Mouse (Mus musculus) layer of hippocampus, postnatal 10 days (tissue): ENCODE measurements around the gene Heatr5b. TPM values are rescaled to one million over a fixed set of nuclear protein-coding genes. Genes with fewer than 3 reads are reported as not detected.
"Not testable (repeated sequence)": the region's sequence is repeated elsewhere in the genome, so short reads cannot be mapped to it uniquely, and the experiment has no call there.

Experiments
- DNase-seq, 2 experiments: peaks; one replicate each; pipeline ENCODE4 v3.0.0; 2021; ENCODE audit warnings: low spot score in 2 of 2
- long read RNA-seq: library from polyadenylated mRNA; stranded (forward); transcript quantifications from one replicate; pipeline ENCODE4 v2.0.0, GENCODE M21; 2023
- total RNA-seq, 2 experiments: library from RNA; stranded (reverse); gene quantifications; 2 replicates each; pipeline ENCODE4 v1.2.3; 2021

Gene Heatr5b
- total RNA-seq = 10 to 100 TPM; 49.7 to 54.6 TPM
- long read RNA-seq, full-length matches to known transcripts = 6 of 11 reads
- long read RNA-seq, partial matches to known transcripts = 1 of 11 reads
- long read RNA-seq, other reads (novel, unspliced or antisense) = 4 of 11 reads

DNA sequence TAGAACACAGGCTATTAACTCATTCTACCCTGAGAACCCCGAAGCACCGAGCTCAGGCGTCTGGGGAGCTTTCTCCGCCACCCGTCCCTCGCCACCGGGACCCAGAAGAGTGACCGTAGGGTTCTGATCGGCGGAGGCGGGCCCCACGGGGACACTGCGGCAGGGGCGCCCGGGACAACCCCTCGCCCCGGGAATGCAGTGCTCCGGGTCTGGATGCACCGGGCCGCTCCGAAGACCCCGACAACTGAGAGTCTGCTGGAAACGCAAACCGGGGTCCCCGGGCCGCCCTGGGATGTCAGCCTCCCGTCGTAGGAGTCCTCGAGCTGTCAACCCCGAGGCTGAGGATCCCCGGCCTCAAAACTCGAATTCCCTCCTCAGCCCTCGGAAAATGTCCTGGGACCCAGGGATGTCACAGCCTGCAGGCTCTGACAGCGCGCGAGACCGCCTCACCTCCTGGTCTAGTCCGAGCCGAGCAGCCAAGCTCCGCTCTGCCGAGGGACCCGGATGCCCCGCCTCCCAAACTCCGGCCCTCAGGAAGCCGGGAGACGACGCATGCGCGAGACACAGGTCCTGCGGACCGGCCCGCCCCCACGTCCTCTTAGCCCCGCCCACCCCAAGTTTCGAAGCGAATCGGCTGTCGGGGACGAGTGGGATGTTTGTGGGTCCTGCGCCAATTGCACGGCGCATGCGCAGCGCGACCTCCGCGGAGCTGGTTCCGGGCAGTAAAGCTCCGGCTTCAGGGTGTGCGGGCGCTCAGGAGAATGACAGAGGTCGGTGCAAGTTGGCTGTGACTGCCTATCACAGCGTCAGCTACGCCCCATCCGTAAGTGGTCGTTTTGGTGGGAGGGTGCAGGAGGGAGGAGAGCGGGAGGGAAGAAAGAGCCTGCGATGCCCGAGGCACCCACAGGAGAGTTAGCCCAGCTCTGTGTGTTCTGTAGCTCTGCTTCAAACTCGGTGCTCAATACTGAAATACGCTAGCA is at the start of gene Heatr5b, which contains the start of gene Gpatch11:
TSS of gene Heatr5b (minus strand) at position 509 of the 980 bp plus-strand sequence.
TSS of gene Gpatch11 (plus strand) at position 712 of the 980 bp plus-strand sequence.
- DNase-seq = peak; percentile 99

DNA sequence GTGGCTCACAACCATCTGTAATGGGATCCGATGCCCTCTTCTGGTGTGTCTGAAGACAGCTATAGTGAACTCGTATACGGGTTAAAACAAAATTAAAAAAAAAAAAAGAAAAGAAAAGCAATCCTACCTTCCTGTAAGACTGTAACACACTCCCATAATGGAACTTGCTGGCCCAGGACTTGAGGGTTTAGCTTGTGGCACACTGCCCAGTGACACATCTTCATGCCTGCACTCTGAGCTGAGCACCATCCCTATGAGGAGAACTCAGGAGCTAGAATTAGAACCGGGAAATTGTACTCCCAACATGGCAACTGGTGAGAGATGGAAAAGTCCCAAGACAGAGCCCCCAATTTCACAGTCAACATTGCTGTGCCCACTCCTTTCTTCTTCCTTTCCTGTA is 48.1 kb upstream of the Heatr5b start:
- no peak for DNase-seq

DNA sequence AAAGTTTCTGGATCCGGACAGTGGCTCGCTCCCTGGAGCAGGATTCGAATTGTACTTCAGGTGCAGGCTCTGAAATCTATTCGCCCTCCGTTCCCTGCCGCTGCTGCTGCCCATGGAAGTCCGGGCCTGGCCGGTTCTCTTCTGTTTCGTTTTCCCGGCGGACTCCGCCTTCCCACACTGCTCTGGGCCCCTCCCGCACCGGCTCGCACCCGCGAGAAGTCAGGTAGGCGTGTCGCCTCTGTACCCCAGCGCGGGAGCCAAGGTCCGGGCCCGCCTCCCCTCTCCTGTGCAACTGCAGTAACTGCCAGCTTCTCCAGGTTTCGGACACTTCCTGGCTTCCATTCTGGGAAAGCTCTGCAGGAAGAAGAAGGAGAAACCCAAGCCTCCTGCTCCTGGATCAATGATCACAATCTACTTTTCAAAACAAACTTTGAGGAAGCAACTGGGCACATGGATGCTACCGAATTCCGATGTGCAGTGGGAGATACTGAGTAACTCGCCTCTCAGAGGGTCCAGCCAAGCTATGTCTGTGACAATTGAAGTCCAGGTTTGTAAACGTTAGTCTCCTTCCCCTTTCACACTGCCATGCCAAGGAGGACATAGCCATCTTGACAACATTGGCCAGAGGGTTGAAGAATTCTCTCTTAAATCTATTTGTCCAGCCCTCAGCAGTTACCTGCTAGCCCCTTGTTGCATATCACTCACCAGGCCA is 47.4 kb upstream of the Heatr5b start, which contains the start of gene Eif2ak2:
TSS of gene Eif2ak2 (minus strand) at position 173 of the 712 bp plus-strand sequence.
- DNase-seq = peak; percentile 57 to 65

DNA sequence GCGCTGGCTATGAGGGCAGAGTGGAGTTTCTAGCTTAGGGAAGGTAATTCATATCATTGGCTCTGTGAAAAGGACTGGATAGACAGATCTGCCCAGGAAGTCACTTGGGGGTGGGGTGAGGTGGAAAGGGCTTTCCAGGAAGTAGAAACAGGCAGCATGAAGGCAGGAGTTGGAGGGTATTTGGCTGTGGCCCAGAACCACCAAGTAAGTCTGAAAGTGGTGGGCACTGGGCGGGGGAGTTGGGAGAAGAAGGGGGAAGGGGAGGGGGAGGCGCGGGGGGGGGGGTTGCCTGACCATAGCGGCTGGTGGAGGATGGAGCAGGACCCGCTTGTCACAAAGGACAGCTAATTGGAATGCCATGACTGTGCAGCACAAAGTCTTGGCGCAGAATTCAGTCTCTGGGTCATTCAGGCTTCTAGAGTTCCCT is 46.7 kb upstream of the Heatr5b start:
- DNase-seq = no peak

DNA sequence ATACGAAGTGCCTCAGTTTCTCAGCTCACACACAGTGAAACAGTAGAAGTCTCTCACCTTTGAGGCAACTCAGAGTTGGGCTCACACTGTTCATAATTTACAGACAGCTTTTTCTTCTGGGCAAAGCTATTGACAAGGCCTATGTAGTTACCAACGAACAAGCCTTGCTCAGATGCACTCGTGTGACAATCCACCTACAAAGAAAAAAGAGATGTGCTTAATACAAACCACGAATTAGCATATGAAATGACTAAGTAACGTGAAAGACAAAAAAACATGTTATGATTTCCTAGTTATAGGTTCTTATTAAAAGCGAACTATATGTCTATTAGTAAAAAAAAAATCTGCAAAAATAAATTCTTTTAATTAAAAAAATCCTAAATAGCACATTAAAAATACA is 38.7 kb upstream of the Heatr5b start:
- no peak for DNase-seq

DNA sequence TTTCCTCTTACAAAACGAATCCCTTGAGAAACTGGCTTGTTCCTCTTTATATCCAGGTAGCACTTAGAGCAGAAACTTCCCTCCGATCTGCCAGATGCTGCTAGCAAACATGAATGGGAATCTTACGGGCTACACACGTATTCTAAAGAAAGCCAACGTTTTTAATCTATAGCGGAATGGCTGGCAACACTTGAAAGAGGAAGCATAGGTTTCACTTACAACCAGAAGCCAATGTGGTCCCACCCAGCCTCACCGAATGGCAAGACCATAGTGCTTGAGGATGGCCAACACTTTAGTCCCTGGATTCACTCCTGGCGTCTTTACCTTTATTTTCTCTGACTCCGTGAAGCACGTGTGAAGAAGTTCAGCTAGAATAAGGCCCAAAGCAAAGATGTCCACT is 21.1 kb upstream of the Heatr5b start:
- no peak for DNase-seq

DNA sequence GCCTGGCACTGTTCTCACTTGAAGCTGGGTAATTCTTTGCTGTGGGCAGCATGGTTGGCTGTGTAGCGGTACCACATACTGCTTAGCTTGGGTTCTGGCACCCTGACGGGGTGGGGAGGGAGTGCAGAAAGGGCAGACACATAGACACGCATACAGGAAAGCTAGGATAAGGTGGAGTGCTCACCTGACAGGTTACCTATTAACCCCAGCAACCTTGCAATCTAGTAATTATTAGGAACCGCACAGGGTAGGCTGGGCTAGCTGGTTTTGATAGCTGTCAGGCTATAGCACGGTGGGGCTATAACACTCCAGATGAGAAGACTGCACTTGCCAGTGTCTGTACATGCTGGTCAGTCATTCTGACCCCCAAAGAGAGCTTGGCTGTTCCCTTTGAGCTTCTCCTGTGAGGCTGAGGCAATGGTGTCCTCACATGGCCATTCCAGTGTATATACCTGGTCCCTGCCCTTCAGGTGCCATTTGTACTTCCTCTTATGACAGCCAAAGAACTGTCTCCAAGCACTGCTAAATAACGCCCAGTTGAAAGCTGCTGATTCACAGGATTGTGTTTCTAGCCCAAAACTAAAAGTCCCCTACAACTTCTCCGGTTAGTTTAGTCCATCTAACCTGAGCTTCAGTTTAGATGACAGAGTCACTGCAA is 7.2 kb upstream of the Heatr5b start:
- no peak for DNase-seq

GRCm38 (mm10) chr17:78836056-78836455 is 892 bp upstream of the Heatr5b start:
- no peak for DNase-seq

DNA sequence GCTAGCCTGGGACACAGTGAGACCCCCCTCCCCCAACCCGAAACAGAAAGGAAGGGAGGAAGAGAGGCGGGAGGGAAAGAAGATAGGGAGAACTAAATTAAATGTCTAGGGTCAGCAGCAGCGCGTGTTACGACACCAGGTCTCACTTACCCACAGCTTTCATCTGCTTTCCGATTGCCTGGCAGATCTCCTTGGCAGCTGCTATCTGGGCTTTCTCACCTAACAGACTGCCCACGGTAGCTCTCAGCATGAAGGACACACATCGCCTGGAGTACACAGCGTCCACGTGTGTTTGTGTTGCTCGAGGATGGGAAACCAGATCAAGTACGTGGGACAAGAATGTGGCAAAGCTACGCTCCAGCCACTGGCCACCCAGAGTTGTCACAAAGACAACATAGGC is 10.8 kb downstream of the Heatr5b start:
- DNase-seq = no peak

DNA sequence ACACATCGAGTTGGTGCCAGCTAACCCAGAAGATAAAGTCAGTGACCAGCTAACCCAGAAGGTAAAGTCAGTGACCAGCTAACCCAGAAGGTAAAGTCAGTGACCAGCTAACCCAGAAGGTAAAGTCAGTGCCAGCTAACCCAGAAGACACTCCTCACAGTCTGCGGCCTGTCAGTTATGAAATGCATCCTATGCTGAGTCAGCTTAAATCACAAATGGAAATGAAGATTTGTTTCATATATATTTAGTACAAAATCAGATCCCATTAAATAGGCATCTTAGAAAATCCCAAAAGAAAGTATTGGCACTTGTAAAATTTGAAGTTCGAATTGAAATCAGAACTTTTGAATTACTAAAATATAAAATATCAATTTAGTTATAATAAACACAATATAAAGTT is 25.6 kb downstream of the Heatr5b start:
- no peak for DNase-seq

GRCm38 (mm10) chr17:78809019-78809418 is 26.1 kb downstream of the Heatr5b start:
- DNase-seq = no peak

GRCm38 (mm10) chr17:78797222-78797621 is 37.9 kb downstream of the Heatr5b start:
- DNase-seq = no peak

DNA sequence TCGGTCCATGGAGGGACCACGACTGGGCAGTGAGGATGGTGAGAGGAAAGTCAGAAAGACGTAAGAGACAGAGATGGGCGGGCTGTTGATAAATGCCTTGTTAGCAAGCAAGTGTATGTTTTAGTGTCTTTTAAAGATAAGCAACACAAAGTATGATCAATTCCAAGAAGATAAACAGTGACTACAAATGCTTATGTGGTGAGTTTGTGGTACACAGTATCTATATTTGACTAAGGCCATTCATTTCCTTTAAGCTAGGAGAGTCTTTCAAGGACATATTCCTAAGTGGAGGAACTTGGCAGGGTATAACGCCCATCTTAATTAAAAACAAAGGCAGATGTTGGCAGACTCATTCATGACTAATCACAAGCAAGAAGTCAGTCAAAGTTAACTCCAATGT is 40.8 kb downstream of the Heatr5b start:
- no peak for DNase-seq

DNA sequence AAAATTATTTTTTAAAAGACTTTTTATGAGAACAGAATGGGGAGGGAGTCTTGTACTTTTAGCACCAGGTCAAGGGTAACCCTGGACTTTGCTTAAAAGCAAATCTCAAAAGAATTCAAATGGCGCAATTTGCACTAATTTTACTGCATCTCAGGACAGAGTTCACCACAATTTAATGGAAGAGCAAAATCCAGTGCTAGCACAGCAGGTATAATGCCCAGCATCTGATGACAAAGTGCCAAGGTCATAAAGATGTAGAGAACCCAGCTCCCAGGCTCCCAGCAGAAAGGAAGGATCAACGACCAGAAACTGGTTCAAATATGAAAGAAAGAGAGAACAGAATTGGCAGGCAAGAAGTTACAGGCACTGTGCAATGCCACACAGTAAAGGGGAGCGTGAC is 43.0 kb downstream of the Heatr5b start:
- no peak for DNase-seq

- DNase-seq = no peak
Observed at GRCm38 (mm10) chr17:78791690-78792070, 43.5 kb downstream of the Heatr5b start.

DNA sequence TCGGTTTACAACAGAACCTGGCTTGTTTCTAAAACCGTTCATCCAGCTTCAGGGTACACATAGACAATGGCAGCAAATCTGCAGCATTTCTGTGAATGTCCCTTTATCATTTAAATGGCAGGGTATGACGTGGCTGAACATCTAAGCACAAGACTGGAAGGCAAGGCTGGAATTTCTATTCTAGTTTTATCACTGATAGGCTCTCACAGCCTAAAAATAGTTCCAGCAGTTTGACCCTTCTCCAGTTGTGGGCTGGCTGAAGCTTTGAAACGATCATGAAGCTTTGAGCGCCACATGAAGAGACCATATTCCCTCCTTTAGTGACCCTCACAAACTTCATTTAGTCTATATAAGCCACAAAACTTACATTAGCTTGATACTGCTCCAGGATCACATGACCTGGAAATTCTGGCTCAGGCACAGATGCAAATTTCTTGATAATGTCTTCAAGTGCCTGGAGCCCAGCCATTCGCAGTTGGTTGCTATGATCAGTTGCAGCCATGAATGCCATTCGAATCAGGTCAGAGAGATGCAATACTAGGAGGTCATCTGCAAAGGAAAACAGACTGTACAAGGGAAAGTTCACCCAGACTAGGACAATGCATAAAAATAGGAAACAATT is 44.0 kb downstream of the Heatr5b start:
- DNase-seq = no peak

GRCm38 (mm10) chr17:78788273-78788672 is 46.9 kb downstream of the Heatr5b start:
- DNase-seq = not testable (repeated sequence)

- no peak for DNase-seq
Observed at GRCm38 (mm10) chr17:78778765-78779164, 56.4 kb downstream of the Heatr5b start.

GRCm38 (mm10) chr17:78772317-78772716 is 62.8 kb downstream of the Heatr5b start:
- no peak for DNase-seq

- no peak for DNase-seq
Observed at GRCm38 (mm10) chr17:78770932-78771331, 64.2 kb downstream of the Heatr5b start.

DNA sequence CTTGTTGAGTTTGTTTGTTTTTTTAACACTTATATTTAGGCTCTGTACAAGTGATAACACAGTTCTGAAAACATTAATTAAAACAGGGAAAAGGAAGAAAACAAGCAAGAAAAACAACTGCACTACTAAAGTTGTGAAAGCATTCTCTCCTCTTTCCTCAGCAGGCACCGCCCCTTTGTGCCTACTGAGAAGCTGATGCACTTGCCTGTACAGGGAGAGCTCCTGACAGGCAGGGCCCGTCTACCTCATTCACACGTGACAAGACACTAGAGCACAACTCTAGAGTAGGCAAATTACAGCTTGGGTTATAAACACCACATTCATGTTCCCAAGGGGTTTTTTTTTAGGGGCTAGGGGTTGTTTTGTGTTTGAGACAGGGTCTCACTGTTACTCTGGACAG is 65.8 kb downstream of the Heatr5b start:
- DNase-seq = no peak
